Mouse (Mus musculus): ENCODE data around the gene Taf8. TPM values are rescaled to one million over a fixed set of nuclear protein-coding genes. Genes with fewer than 3 reads are reported as not detected.

The Taf8 gene
- polyA plus RNA-seq, 1 experiment from 2014 or later = 8.1 TPM

DNA sequence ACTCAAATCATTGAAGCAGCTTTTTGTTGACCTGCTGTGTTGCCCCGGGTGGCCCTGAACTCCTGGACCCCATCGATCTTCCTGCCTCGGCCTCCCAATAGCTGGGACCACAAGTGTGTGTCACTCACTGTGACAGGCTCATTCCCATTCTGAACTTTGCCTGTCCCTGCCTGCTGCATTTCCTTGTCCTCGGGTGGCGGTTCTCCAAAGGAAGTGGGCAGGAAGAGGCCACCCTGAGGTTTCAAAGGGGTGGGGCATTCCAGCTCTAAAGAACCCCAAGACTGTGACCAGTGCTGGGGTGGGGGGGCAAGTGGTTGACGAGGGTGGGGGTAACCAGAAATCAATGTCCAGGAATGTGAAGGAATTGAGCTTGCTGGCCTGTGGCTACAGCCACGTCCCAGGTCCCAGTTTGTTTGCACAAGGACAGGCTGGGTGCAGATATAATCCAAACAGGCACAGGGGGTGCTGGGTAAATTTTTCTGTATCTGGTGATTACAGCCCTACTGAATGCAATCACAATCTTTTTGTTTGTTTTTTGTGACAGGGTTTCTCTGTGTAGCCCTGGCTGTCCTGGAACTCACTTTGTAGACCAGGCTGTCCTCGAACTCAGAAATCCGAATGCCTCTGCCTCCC, 62.6 kb downstream of the Taf8 start:
- no peaks in the 10 kb centered on the region for H3K36me3 ChIP-seq (replicated peaks; ENCODE audit: insufficient read depth, low read length)
- DNase-seq (peak; percentile 74), ATAC-seq (peak; percentile 87)
- H3K9ac ChIP-seq (replicated peaks) = 0 out of 2 replicates have a peak overlapping the region, but pooled peaks have one; percentile 1
- H3K9me3 ChIP-seq (ENCODE audit: low read length) = no peaks in the 10 kb centered on the region
- H3K4me2 ChIP-seq (ENCODE audit: low read depth, low read length) = peak overlapping the region; percentile 88
- peaks cover 60% of the 10 kb centered on the region for H3K4me1 ChIP-seq (ENCODE audit: insufficient read depth)
- TF ChIP-seq CTCF (IDR thresholded peaks at IDR 0.05; ENCODE audit: low read depth) (no peak), EP300 (IDR thresholded peaks at IDR 0.05; ENCODE audit: low read depth) (peak; percentile 47; the same call in 1 of the 2 replicates)
- H3K27ac ChIP-seq (ENCODE audit: low read depth) = peak overlapping the region; percentile 79
- no peaks in the 10 kb centered on the region for H3K27me3 ChIP-seq (ENCODE audit: insufficient read depth, low read length)
- WGBS (ENCODE audit: insufficient replicate concordance) = 18% methylated on average over 9 of the region's 9 CpGs
- H3K4me3 ChIP-seq (ENCODE audit: low read depth, low read length) = no peak overlapping the region

DNA sequence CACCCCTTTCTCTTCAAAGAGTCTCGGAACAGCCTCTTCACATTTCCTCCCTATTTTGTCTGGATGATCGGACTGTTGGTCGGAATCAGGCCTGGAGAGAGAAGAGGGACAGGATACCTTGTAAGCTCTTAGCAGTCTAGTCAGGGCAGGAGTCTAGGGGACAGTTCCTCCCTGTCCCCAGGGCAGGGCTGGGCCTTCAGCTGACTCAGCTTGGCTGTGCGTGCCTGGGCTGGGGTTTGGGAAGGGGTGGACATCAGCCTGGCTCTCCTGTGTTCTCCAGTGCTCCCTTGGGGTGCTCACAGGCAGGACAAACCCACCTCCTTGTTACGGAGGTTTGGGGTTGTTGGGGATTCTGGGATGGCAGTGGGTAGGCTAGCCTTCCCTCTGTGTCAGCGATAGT, 63.5 kb downstream of the Taf8 start:
- peak overlapping the region; percentile 79 for H3K27ac ChIP-seq (ENCODE audit: low read depth)
- no peaks in the 10 kb centered on the region for H3K9me3 ChIP-seq (ENCODE audit: low read length)
- peak overlapping the region; percentile 30 for H3K9ac ChIP-seq (replicated peaks)
- H3K27me3 ChIP-seq (ENCODE audit: insufficient read depth, low read length) = no peaks in the 10 kb centered on the region
- DNase-seq (no peak), ATAC-seq (no peak)
- peak overlapping the region; percentile 88 for H3K4me2 ChIP-seq (ENCODE audit: low read depth, low read length)
- 67% methylated on average over 6 of the region's 6 CpGs for WGBS (ENCODE audit: insufficient replicate concordance)
- H3K4me3 ChIP-seq (ENCODE audit: low read depth, low read length) = no peak overlapping the region
- no peaks in the 10 kb centered on the region for H3K36me3 ChIP-seq (replicated peaks; ENCODE audit: insufficient read depth, low read length)
- H3K4me1 ChIP-seq (ENCODE audit: insufficient read depth) = peaks cover 56% of the 10 kb centered on the region
- no peak for TF ChIP-seq EP300 (IDR thresholded peaks at IDR 0.05; ENCODE audit: low read depth)
- TF ChIP-seq CTCF (IDR thresholded peaks at IDR 0.05; ENCODE audit: low read depth) = no peak

DNA sequence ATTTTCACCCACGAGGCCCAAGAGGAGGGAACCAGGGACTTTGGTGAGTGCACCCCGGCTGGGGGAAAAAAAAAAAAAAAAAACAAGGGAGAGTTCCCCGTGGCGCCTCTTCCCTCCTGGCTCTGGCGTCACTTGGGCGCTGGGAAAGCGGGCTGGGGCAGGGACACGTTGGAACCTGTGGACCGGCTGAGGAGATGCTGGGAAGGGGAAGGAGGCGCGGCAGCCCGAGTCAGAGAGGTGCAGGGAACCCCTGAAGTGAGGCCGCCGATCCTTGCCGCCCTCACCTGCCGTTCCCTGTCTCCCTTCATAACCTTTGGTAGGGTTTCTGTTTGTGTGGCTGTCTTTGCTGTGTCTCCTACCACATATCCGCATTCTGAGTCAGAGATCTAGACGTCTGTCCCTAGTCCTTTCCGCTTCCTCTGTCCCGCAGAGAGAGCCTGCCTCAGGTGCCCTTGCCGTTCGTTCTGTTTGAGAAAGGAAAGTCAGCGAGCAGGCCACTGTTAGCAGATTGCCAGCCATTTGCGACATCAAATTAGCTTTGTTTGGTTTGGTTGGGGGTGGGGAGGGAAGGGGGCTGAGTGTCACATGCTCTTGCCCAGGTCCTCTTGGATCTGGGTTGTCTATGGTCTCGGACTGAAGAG, 65.1 kb downstream of the Taf8 start, which contains the start of gene 1700001C19Rik:
TSS of gene 1700001C19Rik (minus strand) at position 470 of the 641 bp plus-strand sequence.
- peak; percentile 60 for DNase-seq

DNA sequence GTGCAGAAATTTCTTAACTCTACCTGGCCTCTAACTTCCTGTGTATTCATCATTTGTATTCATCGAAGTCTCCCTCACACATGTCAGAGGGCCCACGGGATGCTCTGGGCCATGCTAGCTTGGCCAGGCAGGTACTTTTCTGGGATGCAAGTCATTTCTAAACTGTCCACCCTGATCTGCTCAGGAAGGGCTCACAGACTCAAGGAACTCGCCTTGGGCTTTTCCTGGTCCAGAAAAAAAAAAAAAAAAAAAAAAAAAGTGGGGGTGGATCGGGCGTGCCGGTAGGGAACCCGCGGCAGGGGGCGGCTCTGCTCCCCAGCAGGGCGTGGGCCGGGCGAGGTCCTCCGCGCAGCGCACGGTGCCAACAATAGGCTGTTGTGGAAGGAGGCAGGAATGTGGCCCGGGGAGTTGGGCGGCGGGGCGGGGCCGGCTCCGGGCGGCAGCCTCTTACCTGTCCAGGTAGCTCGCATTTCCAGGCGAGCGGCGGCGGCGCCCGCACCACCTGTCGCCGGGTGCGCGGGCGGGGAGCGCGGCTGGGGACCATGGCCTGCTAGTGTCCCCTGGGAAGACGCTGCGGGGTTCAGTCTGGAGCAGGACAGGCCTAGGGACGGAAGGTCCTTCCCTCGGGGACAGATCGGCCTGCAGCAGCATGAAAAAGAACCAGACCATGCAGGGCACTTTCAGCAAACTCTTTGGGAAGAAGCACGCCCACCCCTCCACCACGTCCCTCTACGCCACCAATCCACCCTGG, 65.8 kb downstream of the Taf8 start, which contains the start of gene AI661453:
TSS of gene AI661453 (plus strand) at position 460 of the 751 bp plus-strand sequence.
- ATAC-seq (peak; percentile 22; the same call in 1 of the 2 replicates), DNase-seq (peak; percentile 55)
- Histone ChIP-seq H3K4me2 (ENCODE audit: low read depth, low read length) (peak within 1 kb of the TSS; percentile 88), H3K4me1 (ENCODE audit: insufficient read depth) (peaks cover 45% of the 10 kb centered on the region), H3K27me3 (ENCODE audit: insufficient read depth, low read length) (no peaks in the 10 kb centered on the region), H3K27ac (ENCODE audit: low read depth) (peak within 1 kb of the TSS; percentile 79), H3K9ac (replicated peaks) (peak within 1 kb of the TSS; percentile 70), H3K4me3 (ENCODE audit: low read depth, low read length) (peak within 1 kb of the TSS; percentile 62), H3K9me3 (ENCODE audit: low read length) (no peaks in the 10 kb centered on the region), H3K36me3 (replicated peaks; ENCODE audit: insufficient read depth, low read length) (no peaks in the 10 kb centered on the region)
- TF ChIP-seq EP300 (IDR thresholded peaks at IDR 0.05; ENCODE audit: low read depth) = no peak
- WGBS (ENCODE audit: insufficient replicate concordance) = 2% methylated on average over 45 of the region's 45 CpGs

More for the DNA sequence above, 65.1 kb downstream of the Taf8 start, which contains the start of gene 1700001C19Rik:
- WGBS (ENCODE audit: insufficient replicate concordance) = 5% methylated on average over 23 of the region's 25 CpGs
- peak within 1 kb of the TSS; percentile 70 for H3K9ac ChIP-seq (replicated peaks)
- peak; percentile 33 for ATAC-seq
- peaks cover 52% of the 10 kb centered on the region for H3K4me1 ChIP-seq (ENCODE audit: insufficient read depth)
- H3K27me3 ChIP-seq (ENCODE audit: insufficient read depth, low read length) = no peaks in the 10 kb centered on the region
- TF ChIP-seq EP300 (IDR thresholded peaks at IDR 0.05; ENCODE audit: low read depth) = no peak
- H3K4me2 ChIP-seq (ENCODE audit: low read depth, low read length) = peak within 1 kb of the TSS; percentile 88
- peak within 1 kb of the TSS; percentile 62 for H3K4me3 ChIP-seq (ENCODE audit: low read depth, low read length)
- H3K9me3 ChIP-seq (ENCODE audit: low read length) = no peaks in the 10 kb centered on the region
- no peaks in the 10 kb centered on the region for H3K36me3 ChIP-seq (replicated peaks; ENCODE audit: insufficient read depth, low read length)
- H3K27ac ChIP-seq (ENCODE audit: low read depth) = peak within 1 kb of the TSS; percentile 79

Other genes starting within 250 kb of the Taf8 start
- gene Mrps10, start 133.4 kb downstream of the Taf8 start, polyA plus RNA-seq (2015; fragmentation: Nextera tagmentation; extraction: Ambion mirVana) = 46.6 and 47.5 TPM in 2 replicates
- gene Guca1b, start 116.9 kb downstream of the Taf8 start, polyA plus RNA-seq (2015; fragmentation: Nextera tagmentation; extraction: Ambion mirVana) = 0.11 and 0.13 TPM in 2 replicates
- gene Guca1a, start 101.7 kb downstream of the Taf8 start, polyA plus RNA-seq (2015; fragmentation: Nextera tagmentation; extraction: Ambion mirVana) = 1.5 TPM in 2 replicates
- 1.0 and 1.6 TPM in 2 replicates for gene AI661453, start 65.7 kb downstream of the Taf8 start, polyA plus RNA-seq (2015; fragmentation: Nextera tagmentation; extraction: Ambion mirVana)
- 7.5 and 7.8 TPM in 2 replicates for gene 1700001C19Rik, start 64.9 kb downstream of the Taf8 start, polyA plus RNA-seq (2015; fragmentation: Nextera tagmentation; extraction: Ambion mirVana)
- gene Ccnd3, start 2.8 kb upstream of the Taf8 start, polyA plus RNA-seq (2015; fragmentation: Nextera tagmentation; extraction: Ambion mirVana) = 249 and 250 TPM in 2 replicates
- 8.9 and 10.6 TPM in 2 replicates for gene Bysl, start 109.2 kb upstream of the Taf8 start, polyA plus RNA-seq (2015; fragmentation: Nextera tagmentation; extraction: Ambion mirVana)
- gene Med20, start 109.3 kb upstream of the Taf8 start, polyA plus RNA-seq (2015; fragmentation: Nextera tagmentation; extraction: Ambion mirVana) = 13.5 and 14.4 TPM in 2 replicates
- 0.79 and 0.82 TPM in 2 replicates for gene Gm20517, start 109.3 kb upstream of the Taf8 start, polyA plus RNA-seq (2015; fragmentation: Nextera tagmentation; extraction: Ambion mirVana)
- 1.2 and 1.6 TPM in 2 replicates for gene Usp49, start 128.4 kb upstream of the Taf8 start, polyA plus RNA-seq (2015; fragmentation: Nextera tagmentation; extraction: Ambion mirVana)
- 268 and 275 TPM in 2 replicates for gene Tomm6, start 186.1 kb upstream of the Taf8 start, polyA plus RNA-seq (2015; fragmentation: Nextera tagmentation; extraction: Ambion mirVana)
- 0.96 and 2.1 TPM in 2 replicates for gene Frs3, start 186.7 kb upstream of the Taf8 start, polyA plus RNA-seq (2015; fragmentation: Nextera tagmentation; extraction: Ambion mirVana)
- 0.13 TPM in 1 of 2 replicates, not detected in the other for gene Gm21981, start 192.2 kb upstream of the Taf8 start, polyA plus RNA-seq (2015; fragmentation: Nextera tagmentation; extraction: Ambion mirVana)
- 0.25 TPM in 1 of 2 replicates, not detected in the other for gene Prickle4, start 192.4 kb upstream of the Taf8 start, polyA plus RNA-seq (2015; fragmentation: Nextera tagmentation; extraction: Ambion mirVana)
- 0.07 and 0.15 TPM in 2 replicates for gene Pgc, start 224.6 kb upstream of the Taf8 start, polyA plus RNA-seq (2015; fragmentation: Nextera tagmentation; extraction: Ambion mirVana)
- gene Tfeb, start 234.7 kb upstream of the Taf8 start, polyA plus RNA-seq (2015; fragmentation: Nextera tagmentation; extraction: Ambion mirVana) = 5.8 and 7.1 TPM in 2 replicates

All from liver, postnatal 0 days (tissue).